Mouse (Mus musculus) kidney, adult 2 months (tissue): ENCODE results near the gene Ccdc85b. TPM values are rescaled to one million over a fixed set of nuclear protein-coding genes. Genes with fewer than 3 reads are reported as not detected.

Experiments used
- DNase-seq: peaks from one replicate; pipeline ENCODE4 v3.0.0; 2021
- H3K27ac ChIP-seq: fragments of 200-500 bp; 2 replicates; pipeline ENCODE4 v1.5.1; 2012; ENCODE audit warnings: low read depth, low read length, control low read depth, inconsistent platforms; ENCODE audit not compliant: insufficient read depth
- H3K27me3 ChIP-seq: fragments of 200-500 bp; replicated peaks from 2 replicates; pipeline ENCODE4 v1.6.1; 2012; ENCODE audit warnings: mild to moderate bottlenecking, moderate library complexity, low read length, inconsistent platforms; ENCODE audit not compliant: control insufficient read depth, insufficient read depth
- H3K36me3 ChIP-seq: fragments of 200-500 bp; 2 replicates; pipeline ENCODE4 v1.6.1; 2012; ENCODE audit warnings: mild to moderate bottlenecking, moderate library complexity, low read length, inconsistent platforms; ENCODE audit not compliant: control insufficient read depth, insufficient read depth
- H3K4me1 ChIP-seq: fragments of 200-500 bp; 2 replicates; pipeline ENCODE4 v1.6.1; 2011; ENCODE audit warnings: low read length; ENCODE audit not compliant: control insufficient read depth, insufficient read depth
- H3K4me3 ChIP-seq: fragments of 200-500 bp; 2 replicates; pipeline ENCODE4 v1.5.1; 2011; ENCODE audit warnings: mild to moderate bottlenecking, low read depth, low read length, control low read depth; ENCODE audit not compliant: insufficient read depth
- CTCF ChIP-seq: fragments of 200-500 bp; conservative IDR thresholded peaks from 2 replicates; pipeline ENCODE4 v1.5.1; 2011; ENCODE audit warnings: low read depth, mild to moderate bottlenecking, control low read depth, low read length, moderate library complexity, mixed read lengths; ENCODE audit not compliant: insufficient read depth, insufficient read length
- POLR2A ChIP-seq: fragments of 200-500 bp; IDR thresholded peaks from one replicate; pipeline ENCODE4 v1.6.1; 2011; ENCODE audit warnings: low read depth, low read length, control low read depth
- WGBS: fragments of 180-500 bp; shearing (Covaris S2); methylation state at CpG from one replicate; pipeline ENCODE4 v1.1.7; 2018; 5-methylcytosine and 5-hydroxymethylcytosine counted together
- polyA plus RNA-seq: library from polyadenylated mRNA; depleted of rRNA; stranded (reverse); fragments of >200 nt; gene quantifications from 2 replicates; pipeline ENCODE4 v1.2.3, GENCODE M21; 2012

Ccdc85b gene
- polyA plus RNA-seq, 1 experiment: 5.0 TPM

GRCm38 (mm10) chr19:5486771-5487170 lies 29.1 kb upstream of the Ccdc85b start:
- TF ChIP-seq POLR2A: no peak
- H3K4me1 ChIP-seq: peaks cover 5% of the 10 kb centered on the region; the same call in 1 of the 2 replicates
- no peak overlapping the region for H3K27ac ChIP-seq
- WGBS: 80% methylated on average over 4 of the region's 4 CpGs
- no peaks in the 10 kb centered on the region for H3K27me3 ChIP-seq
- no peak overlapping the region for H3K4me3 ChIP-seq
- H3K36me3 ChIP-seq: no peaks in the 10 kb centered on the region
- DNase-seq: no peak

DNA sequence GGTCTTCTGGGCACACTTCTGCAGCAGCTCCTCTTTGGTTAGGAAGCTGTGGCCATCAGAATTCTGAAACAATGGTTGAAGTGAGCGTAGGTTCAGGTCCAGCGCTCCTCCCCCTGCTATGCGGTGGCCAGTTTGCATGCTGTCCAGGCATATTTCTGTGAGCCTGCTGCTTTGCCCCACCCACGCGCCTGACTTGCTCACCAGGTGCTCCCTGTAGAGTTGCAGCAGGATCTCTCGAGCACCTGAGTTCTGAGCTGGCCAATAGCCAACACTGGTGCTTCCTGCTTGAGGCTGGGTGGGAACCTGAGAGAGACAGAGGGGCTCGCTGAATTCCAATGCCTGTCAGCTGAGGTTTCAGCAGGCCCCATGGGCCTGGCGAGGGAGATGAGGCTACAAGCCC lies 28.6 kb upstream of the Ccdc85b start:
- Histone ChIP-seq H3K27ac (no peak overlapping the region), H3K4me3 (no peak overlapping the region), H3K36me3 (no peaks in the 10 kb centered on the region), H3K4me1 (peaks cover 5% of the 10 kb centered on the region; the same call in 1 of the 2 replicates), H3K27me3 (no peaks in the 10 kb centered on the region)
- DNase-seq: no peak
- TF ChIP-seq POLR2A (no peak), CTCF (no peak)
- WGBS: 74% methylated on average over 8 of the region's 8 CpGs

DNA sequence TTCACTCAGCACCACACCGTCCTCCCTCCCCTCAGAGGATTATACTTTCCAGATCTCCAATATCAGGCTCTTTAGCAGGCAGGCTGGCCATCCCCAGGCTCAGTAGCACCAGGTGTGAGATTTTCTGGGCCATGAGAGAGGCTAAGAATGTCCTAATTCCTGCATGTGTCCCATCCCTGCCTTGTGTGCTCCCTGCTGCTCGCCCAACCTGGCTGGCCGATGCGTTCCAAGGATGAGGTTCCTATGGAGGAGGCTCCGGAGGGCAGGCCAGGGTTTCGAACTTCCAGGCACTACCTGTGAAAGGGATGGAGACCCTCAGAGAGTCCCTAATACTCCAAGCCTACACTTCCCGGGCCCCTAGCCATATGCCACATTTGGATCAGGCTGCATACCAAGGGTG lies 28.1 kb upstream of the Ccdc85b start:
- no peak overlapping the region for H3K4me3 ChIP-seq
- peaks cover 5% of the 10 kb centered on the region; the same call in 1 of the 2 replicates for H3K4me1 ChIP-seq
- DNase-seq: no peak
- TF ChIP-seq CTCF (no peak), POLR2A (no peak)
- H3K27ac ChIP-seq: no peak overlapping the region
- WGBS: 95% methylated on average over 7 of the region's 7 CpGs
- H3K27me3 ChIP-seq: no peaks in the 10 kb centered on the region
- H3K36me3 ChIP-seq: no peaks in the 10 kb centered on the region

GRCm38 (mm10) chr19:5485371-5485770 lies 27.7 kb upstream of the Ccdc85b start:
- Histone ChIP-seq H3K36me3 (no peaks in the 10 kb centered on the region), H3K4me1 (peaks cover 5% of the 10 kb centered on the region; the same call in 1 of the 2 replicates), H3K4me3 (no peak overlapping the region), H3K27me3 (no peaks in the 10 kb centered on the region), H3K27ac (no peak overlapping the region)
- TF ChIP-seq CTCF: no peak
- no peak for TF ChIP-seq POLR2A
- WGBS: 92% methylated on average over 8 of the region's 8 CpGs
- no peak for DNase-seq

DNA sequence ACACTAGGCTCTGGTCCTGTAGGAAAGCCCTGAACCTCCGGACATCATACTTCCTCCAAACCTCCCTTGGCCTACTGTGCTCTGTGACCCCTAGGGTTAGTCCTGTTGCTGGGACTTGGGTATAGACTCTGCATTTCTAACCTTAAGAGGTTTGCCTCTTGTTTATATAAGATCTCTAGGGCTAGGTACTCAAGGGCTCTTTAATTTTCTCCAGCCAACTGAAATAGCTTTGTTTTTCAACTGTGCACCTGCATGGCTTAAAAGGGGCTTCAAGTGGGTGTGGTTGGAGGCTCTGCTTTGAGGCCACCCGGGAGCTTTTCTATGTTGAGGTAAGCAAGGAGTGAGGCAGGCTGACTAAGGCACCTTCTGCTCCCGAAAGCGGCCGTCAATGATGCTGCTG lies 26.8 kb upstream of the Ccdc85b start:
- WGBS: 89% methylated on average over 5 of the region's 5 CpGs
- TF ChIP-seq CTCF (no peak), POLR2A (no peak)
- H3K36me3 ChIP-seq: no peaks in the 10 kb centered on the region

GRCm38 (mm10) chr19:5483386-5484359 lies 26.0 kb upstream of the Ccdc85b start:
- no peaks in the 10 kb centered on the region for H3K27me3 ChIP-seq
- no peaks in the 10 kb centered on the region for H3K36me3 ChIP-seq
- H3K4me3 ChIP-seq: no peak overlapping the region
- no peak for DNase-seq
- H3K4me1 ChIP-seq: peaks cover 3% of the 10 kb centered on the region; the same call in 1 of the 2 replicates
- H3K27ac ChIP-seq: no peak overlapping the region
- 79% methylated on average over 19 of the region's 19 CpGs for WGBS
- no peak for TF ChIP-seq CTCF
- no peak for TF ChIP-seq POLR2A

More for the DNA sequence above, 26.8 kb upstream of the Ccdc85b start:
- no peak overlapping the region for H3K27ac ChIP-seq
- peaks cover 5% of the 10 kb centered on the region; the same call in 1 of the 2 replicates for H3K4me1 ChIP-seq
- DNase-seq: no peak
- no peaks in the 10 kb centered on the region for H3K27me3 ChIP-seq
- H3K4me3 ChIP-seq: no peak overlapping the region

- WGBS: 90% methylated on average over 10 of the region's 10 CpGs
- no peak for TF ChIP-seq POLR2A
- TF ChIP-seq CTCF: no peak
- Histone ChIP-seq H3K4me1 (no peaks in the 10 kb centered on the region), H3K4me3 (no peak overlapping the region), H3K27me3 (no peaks in the 10 kb centered on the region), H3K27ac (no peak overlapping the region), H3K36me3 (no peaks in the 10 kb centered on the region)
- DNase-seq: no peak
These were observed 23.7 kb upstream of the Ccdc85b start for GRCm38 (mm10) chr19:5481398-5481797.
